Mouse (Mus musculus): ENCODE results near the gene Decr2. TPM values are rescaled to one million over a fixed set of nuclear protein-coding genes. Genes with fewer than 3 reads are reported as not detected.
A peak's percentile ranks its signal among the peaks of the same experiment; 100 is the strongest.

The Decr2 gene
- polyA plus RNA-seq, 1 experiment from 2014 or later, result 33.5 TPM

DNA sequence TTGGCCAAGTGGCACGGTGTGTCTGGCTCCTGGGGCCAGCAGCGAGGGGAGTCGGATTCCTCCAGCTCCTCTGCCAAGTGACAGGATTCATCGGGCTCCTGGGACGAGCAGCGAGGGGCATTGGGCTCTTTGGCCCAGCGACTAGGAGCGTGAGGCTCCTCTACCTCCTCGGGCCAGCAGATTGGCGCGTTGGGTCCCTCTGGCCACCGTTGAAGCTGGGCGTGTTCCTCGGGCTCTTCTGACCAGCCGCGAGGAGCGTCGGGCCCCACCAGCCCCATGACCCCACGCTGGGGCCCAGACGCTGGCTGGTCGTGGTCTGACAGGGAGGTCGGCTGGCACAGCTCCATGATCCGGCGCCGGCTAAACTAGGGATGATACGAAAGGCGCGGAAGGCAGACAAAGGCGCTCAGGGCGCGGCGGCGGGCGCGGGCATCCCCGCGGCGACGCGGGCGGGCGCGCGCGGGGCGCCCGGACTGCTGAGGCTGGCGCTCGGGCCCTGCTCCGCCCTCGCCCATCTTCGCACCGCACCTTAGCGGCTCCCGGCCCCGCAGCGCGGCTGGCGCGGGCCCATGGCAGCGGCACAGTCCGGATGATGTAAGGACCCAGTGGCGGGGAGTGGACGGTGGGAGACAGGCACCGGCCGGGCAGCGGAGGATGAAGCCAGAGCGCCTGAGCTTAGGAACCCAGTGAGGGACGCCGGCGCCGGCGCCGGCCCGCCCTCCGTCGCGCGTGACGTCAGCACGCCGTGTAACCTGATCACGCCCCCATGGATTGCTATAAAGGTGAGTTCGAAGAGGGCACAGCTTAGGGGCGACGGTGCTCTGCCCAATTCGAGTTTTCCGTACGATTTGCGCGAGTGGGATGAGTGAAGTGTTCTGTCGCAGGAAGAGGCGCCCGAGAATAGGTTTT is 21.1 kb downstream of the Decr2 start, which contains the start of gene Rab11fip3:
TSS of gene Rab11fip3 (minus strand) at position 725 of the 909 bp plus-strand sequence.
- H3K27me3 ChIP-seq, result peaks cover 23% of the 10 kb centered on the region
- H3K9ac ChIP-seq, result peak within 1 kb of the TSS; percentile 95
- under 1% methylated on average over 94 of the region's 94 CpGs for WGBS
- H3K4me2 ChIP-seq, result peak within 1 kb of the TSS; percentile 100
- peaks cover 17% of the 10 kb centered on the region for H3K36me3 ChIP-seq
- no peaks in the 10 kb centered on the region for H3K9me3 ChIP-seq
- ATAC-seq (ENCODE audit: low FRiP score), result peak; percentile 92
- peak within 1 kb of the TSS; percentile 82 for H3K4me3 ChIP-seq
- H3K27ac ChIP-seq, result peak within 1 kb of the TSS; percentile 96
- peaks cover 53% of the 10 kb centered on the region for H3K4me1 ChIP-seq (replicated peaks)

DNA sequence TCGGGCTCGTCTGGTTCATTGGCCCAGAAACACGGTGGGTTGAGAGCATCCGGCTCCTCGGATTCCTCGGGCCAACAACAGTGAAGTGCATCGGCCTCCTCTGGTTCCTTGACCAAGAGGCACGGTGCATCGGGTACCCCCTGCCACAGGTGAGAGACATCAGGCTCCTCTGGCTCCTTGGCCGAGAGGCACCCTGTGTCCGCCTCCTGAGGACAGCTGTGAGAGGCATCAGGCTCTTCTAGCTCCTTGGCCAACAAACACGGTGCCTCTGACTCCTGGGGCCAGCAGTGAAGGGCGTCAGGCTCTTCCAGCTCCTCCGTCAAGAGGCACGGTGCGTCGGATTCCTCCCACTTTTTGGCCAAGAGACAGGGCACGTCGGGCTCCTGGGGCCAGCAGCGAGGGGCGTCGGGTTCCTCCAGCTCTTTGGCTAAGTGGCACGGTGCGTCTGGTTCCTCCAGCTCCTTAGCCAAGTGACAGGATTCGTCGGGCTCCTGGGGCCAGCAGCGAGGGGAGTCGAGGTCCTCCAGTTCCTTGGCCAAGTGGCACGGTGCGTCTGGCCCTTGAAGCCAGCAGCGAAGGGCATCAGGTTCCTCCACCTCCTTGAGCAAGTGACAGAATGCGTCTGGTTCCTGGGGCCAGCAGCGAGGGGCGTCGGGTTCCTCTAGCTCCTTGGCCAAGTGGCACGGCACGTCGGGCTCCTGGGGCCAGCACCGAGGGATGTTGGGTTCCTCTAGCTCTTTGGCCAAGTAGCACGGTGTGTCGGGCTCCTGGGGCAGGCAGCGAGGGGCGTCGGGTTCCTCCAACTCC is 21.9 kb downstream of the Decr2 start:
- H3K9ac ChIP-seq, result peak overlapping the region; percentile 95
- peaks cover 23% of the 10 kb centered on the region for H3K36me3 ChIP-seq
- peak overlapping the region; percentile 96 for H3K27ac ChIP-seq
- H3K9me3 ChIP-seq, result no peaks in the 10 kb centered on the region
- ATAC-seq (ENCODE audit: low FRiP score), result no peak
- WGBS, result under 1% methylated on average over 44 of the region's 44 CpGs
- peak overlapping the region; percentile 82 for H3K4me3 ChIP-seq
- peaks cover 22% of the 10 kb centered on the region for H3K27me3 ChIP-seq
- H3K4me1 ChIP-seq (replicated peaks), result peaks cover 61% of the 10 kb centered on the region
- peak overlapping the region; percentile 100 for H3K4me2 ChIP-seq

DNA sequence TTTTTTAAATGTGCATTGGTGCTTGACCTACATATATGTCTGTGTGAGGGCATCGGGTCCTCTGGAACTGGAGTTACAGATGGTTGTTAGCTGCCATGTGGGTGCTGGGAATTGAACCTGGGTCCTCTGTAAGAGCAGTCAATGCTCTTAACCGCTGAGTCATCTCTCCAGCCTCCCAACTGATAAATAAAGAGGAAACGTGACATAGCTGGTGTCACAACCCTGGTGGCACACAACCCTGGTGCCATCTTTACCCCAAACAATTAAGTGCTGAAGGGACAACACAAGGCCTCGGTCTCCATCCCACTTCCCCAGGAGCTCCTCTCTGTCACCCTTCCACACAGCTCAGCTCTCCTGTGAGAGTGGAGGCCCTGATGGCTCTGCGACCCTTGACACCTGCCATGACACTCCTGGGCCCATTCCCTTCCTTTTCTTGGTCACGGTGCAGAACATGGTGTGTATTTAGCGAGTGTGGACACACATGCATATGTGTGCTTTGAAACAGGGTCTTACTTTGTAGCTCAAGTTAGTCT is 23.6 kb downstream of the Decr2 start:
- peak overlapping the region; percentile 95 for H3K9ac ChIP-seq
- peak overlapping the region; percentile 82 for H3K4me3 ChIP-seq
- H3K27ac ChIP-seq, result no peak overlapping the region
- H3K36me3 ChIP-seq, result peaks cover 32% of the 10 kb centered on the region
- 92% methylated on average over 7 of the region's 7 CpGs for WGBS
- no peak for ATAC-seq (ENCODE audit: low FRiP score)
- no peaks in the 10 kb centered on the region for H3K9me3 ChIP-seq
- H3K4me1 ChIP-seq (replicated peaks), result peaks cover 77% of the 10 kb centered on the region
- H3K4me2 ChIP-seq, result peak overlapping the region; percentile 100
- peaks cover 13% of the 10 kb centered on the region for H3K27me3 ChIP-seq

DNA sequence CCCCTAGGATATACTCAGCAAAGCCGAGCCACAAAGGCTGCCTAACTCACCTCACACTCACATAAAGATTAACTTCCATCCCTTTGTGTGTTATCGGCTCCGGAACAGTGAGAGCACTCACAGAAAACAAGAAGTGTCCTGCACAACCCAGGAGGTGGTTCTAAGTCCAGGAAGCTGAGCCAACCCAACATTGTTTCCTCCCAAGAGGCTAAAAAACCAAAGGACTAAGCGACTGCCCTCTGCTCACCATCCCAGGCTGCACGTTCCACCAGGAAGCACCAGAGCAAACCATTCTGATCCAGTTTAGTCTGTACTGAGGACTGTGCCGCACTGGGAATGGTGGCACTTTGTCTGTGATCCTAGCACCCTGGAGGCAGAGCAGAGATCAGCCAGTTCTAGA is 25.2 kb downstream of the Decr2 start:
- Histone ChIP-seq H3K4me2 (peak overlapping the region; percentile 100), H3K4me3 (peak overlapping the region; percentile 22), H3K27ac (no peak overlapping the region), H3K9me3 (no peaks in the 10 kb centered on the region), H3K36me3 (peaks cover 36% of the 10 kb centered on the region), H3K9ac (peak overlapping the region; percentile 58), H3K27me3 (no peaks in the 10 kb centered on the region), H3K4me1 (replicated peaks) (peaks cover 85% of the 10 kb centered on the region)
- no peak for ATAC-seq (ENCODE audit: low FRiP score)
- WGBS, result 67% methylated on average over 6 of the region's 6 CpGs

DNA sequence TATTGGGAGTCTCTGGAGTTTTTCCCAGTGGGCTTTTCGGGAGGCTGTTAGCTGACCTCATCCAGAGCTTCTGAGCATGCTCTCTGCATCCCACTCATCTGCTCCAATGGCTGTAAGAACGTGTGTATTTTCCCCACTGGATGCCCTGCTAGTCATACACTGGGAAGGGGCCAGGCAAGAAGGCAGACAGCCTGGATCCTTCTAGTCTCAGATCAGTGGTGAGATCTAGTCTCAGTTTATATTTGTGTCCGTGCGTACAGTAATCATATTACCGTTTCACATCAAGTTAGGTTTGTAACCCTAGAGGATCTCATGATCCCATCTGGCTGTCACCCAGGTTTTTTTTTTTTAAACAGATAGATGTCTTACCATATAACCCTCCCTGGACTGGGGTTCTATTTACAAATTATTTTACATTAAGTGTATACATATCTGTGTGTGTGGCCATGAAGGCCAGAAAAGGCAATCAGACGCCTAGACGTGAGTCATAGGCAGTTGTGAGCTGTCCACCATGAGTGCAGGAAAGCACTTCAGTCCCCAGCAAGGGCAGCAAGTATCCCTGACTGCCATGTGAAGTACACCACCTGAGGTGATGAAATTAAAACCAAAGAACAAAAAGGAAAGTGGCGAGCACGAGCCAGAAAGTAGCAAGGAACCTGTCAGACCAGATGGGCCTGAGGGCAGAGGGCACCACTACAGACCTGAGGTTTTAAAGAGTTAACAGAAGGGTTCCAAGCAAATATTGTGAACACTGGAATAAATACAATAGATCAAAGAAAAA is 32.2 kb downstream of the Decr2 start:
- peaks cover 56% of the 10 kb centered on the region for H3K36me3 ChIP-seq
- no peak for ATAC-seq (ENCODE audit: low FRiP score)
- WGBS, result 88% methylated on average over 9 of the region's 9 CpGs

DNA sequence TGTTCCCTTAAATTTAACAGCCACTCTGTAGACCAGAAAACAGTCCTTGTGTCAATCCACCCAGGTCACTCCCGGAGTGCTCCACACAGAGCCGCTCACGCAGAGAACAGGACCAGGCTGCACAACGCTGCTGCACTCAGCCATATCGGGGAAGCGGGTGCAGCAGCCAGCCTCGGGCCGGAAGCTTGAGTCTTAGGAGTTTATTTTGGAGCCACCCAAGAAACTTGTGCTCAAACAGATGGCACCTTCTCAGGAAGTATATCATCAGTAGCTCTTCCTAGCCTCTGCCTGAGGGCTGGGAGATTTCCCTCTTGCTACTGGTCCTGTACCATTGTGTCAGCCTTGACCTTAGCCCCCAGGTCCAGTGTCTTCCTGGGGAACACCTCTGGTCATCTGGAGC is 32.9 kb downstream of the Decr2 start:
- Histone ChIP-seq H3K4me3 (no peak overlapping the region), H3K27ac (no peak overlapping the region), H3K4me2 (no peak overlapping the region), H3K9me3 (no peaks in the 10 kb centered on the region), H3K9ac (no peak overlapping the region), H3K4me1 (replicated peaks) (peaks cover 30% of the 10 kb centered on the region), H3K27me3 (no peaks in the 10 kb centered on the region), H3K36me3 (peaks cover 51% of the 10 kb centered on the region)
- 93% methylated on average over 8 of the region's 8 CpGs for WGBS
- ATAC-seq (ENCODE audit: low FRiP score), result no peak

More for the DNA sequence above, 32.2 kb downstream of the Decr2 start:
- H3K27ac ChIP-seq, result no peak overlapping the region
- H3K9me3 ChIP-seq, result no peaks in the 10 kb centered on the region
- H3K27me3 ChIP-seq, result no peaks in the 10 kb centered on the region
- H3K9ac ChIP-seq, result no peak overlapping the region
- peaks cover 37% of the 10 kb centered on the region for H3K4me1 ChIP-seq (replicated peaks)
- no peak overlapping the region for H3K4me3 ChIP-seq
- H3K4me2 ChIP-seq, result no peak overlapping the region

DNA sequence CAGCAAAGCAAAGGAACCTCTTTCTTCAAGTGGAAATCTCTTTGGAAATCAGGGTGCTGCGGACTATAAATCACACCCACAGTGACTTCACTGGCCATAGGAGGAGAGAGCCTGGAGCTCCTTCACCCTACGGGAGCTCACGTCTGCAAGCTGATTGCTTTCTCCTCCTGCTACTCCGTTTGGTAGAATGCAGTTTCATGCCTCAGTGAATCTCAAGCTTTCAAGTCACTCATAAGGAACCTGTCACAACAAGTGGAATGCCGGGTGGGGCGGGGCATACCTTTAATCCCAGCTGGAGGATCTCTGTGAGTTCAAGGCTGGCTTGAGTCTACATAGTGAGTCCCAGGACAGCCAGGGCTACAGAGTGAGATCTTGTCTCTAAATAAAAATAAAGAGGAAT is 35.0 kb downstream of the Decr2 start:
- Histone ChIP-seq H3K9ac (no peak overlapping the region), H3K4me2 (no peak overlapping the region), H3K4me1 (replicated peaks) (peaks cover 14% of the 10 kb centered on the region), H3K9me3 (no peaks in the 10 kb centered on the region), H3K27ac (no peak overlapping the region), H3K36me3 (peaks cover 52% of the 10 kb centered on the region), H3K27me3 (no peaks in the 10 kb centered on the region), H3K4me3 (no peak overlapping the region)
- no peak for ATAC-seq (ENCODE audit: low FRiP score)
- WGBS, result 55% methylated on average over 6 of the region's 6 CpGs

DNA sequence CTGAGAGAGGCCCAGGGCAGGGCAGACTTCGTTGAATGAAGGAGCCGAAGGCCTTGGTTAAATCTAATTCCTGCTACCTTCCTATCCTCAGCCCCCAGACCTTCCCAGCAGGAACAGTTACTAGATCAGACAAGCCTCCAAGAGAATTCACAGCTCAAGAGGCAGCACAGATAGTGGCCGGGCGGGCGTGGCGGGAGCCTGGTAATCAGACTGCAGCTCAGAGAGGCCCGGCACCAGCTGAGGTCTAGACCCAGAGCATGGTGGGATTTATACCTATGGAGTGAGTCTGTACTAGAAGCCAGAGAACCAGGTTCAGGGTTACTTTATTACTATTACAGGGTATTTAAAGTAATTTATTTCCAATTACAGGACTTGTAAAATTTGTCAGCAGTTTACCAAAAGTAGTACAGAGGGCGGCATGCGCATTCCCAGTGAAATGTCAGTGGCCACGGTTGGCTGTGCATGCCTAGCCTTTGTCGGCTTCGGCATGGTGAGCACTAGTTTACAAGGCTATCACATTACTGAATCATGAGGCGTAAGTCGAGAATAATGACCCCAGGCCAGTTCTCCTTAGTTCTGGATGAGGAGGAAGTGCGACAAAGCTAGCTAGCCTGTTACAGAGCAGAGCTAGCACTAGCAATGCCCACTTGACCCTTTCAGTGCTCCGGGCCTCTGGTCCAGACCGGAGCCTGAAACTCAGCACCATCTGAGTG is 35.8 kb downstream of the Decr2 start:
- WGBS, result 78% methylated on average over 17 of the region's 17 CpGs
- peaks cover 43% of the 10 kb centered on the region for H3K36me3 ChIP-seq
- ATAC-seq (ENCODE audit: low FRiP score), result no peak

DNA sequence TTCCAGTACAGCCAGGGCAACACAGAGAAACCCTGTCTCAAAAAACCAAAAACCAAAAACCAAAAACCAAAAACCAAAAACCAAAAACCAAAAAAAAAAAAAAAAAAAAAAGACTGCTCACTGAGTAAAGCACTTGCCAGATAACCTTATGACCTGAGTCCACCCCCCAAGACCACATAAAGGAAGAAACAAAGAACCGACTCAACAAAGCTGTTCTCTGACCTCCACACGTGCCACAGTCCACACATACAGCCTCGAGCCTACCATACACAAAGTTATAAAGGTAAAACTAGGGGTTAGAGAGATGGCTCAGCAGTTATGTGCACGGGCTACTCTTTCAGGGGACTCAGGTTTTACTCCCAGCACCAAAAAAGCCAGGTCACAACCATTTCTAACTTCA is 37.4 kb downstream of the Decr2 start:
- no peak overlapping the region for H3K9ac ChIP-seq
- H3K4me1 ChIP-seq (replicated peaks), result peaks cover 10% of the 10 kb centered on the region; the same call in 1 of the 2 replicates
- H3K27me3 ChIP-seq, result no peaks in the 10 kb centered on the region
- H3K27ac ChIP-seq, result no peak overlapping the region
- no peak overlapping the region for H3K4me3 ChIP-seq
- H3K9me3 ChIP-seq, result no peaks in the 10 kb centered on the region
- no peak for ATAC-seq (ENCODE audit: low FRiP score)
- no peak overlapping the region for H3K4me2 ChIP-seq
- H3K36me3 ChIP-seq, result peaks cover 34% of the 10 kb centered on the region
- 85% methylated on average over 4 of the region's 4 CpGs for WGBS

More for the DNA sequence above, 35.8 kb downstream of the Decr2 start:
- Histone ChIP-seq H3K9me3 (no peaks in the 10 kb centered on the region), H3K4me2 (no peak overlapping the region), H3K4me3 (no peak overlapping the region), H3K27ac (no peak overlapping the region), H3K27me3 (no peaks in the 10 kb centered on the region), H3K9ac (no peak overlapping the region), H3K4me1 (replicated peaks) (peaks cover 10% of the 10 kb centered on the region; the same call in 1 of the 2 replicates)

DNA sequence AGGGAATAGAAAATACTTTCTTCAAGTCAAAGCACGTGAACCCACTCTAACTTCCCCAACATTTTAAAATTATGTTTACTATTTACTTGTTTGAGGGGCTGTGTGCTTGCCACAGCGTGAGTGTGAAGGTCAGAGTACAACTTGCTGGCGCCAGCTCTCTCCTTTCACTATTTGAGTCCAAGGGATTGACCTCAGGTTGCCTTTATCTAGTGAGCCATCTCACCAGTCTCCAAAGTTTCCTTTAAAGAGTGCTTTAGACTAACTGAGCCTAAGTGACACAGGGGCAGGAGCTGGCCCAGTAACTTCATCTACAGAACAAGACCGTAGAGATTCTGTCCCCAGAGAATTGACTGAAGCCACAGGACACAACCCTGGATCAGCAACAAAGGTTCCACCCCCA is 38.1 kb downstream of the Decr2 start:
- Histone ChIP-seq H3K4me1 (replicated peaks) (peaks cover 14% of the 10 kb centered on the region), H3K36me3 (peaks cover 28% of the 10 kb centered on the region), H3K27me3 (no peaks in the 10 kb centered on the region), H3K27ac (no peak overlapping the region), H3K9ac (no peak overlapping the region), H3K9me3 (no peaks in the 10 kb centered on the region), H3K4me2 (no peak overlapping the region), H3K4me3 (no peak overlapping the region)
- no peak for ATAC-seq (ENCODE audit: low FRiP score)
- WGBS, result 94% methylated on average over 4 of the region's 4 CpGs

DNA sequence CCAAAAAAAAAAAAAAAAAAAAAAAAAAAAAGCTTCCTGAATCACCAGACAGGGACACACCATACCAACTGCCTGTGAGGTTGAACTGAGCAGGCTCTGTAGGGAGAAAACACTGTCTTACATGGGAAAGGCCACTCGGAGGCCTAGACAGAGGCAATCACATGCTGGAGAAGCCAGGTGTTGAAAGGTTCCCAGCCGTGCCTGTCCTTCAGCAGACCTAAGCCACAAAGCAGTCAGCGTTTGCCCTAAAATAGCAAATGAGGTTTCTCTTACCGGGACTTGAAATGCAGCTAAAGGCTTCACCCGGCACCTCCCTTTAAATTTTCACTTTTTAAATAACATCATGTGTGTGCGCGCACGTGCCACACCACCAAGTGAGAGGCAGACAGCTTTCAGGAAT is 42.0 kb downstream of the Decr2 start:
- 91% methylated on average over 8 of the region's 8 CpGs for WGBS
- Histone ChIP-seq H3K4me2 (no peak overlapping the region), H3K27ac (no peak overlapping the region), H3K4me3 (no peak overlapping the region), H3K9ac (no peak overlapping the region), H3K36me3 (peaks cover 9% of the 10 kb centered on the region), H3K27me3 (no peaks in the 10 kb centered on the region), H3K9me3 (no peaks in the 10 kb centered on the region), H3K4me1 (replicated peaks) (peaks cover 32% of the 10 kb centered on the region)
- no peak for ATAC-seq (ENCODE audit: low FRiP score)
